Mouse (Mus musculus): ENCODE measurements at regions not wholly inside any gene's neighbourhood (a gene's known extent, or its start where the extent isn't known, plus 50 kb on each side); places are given as distances from the start of the nearest gene placed in this dataset.

DNA sequence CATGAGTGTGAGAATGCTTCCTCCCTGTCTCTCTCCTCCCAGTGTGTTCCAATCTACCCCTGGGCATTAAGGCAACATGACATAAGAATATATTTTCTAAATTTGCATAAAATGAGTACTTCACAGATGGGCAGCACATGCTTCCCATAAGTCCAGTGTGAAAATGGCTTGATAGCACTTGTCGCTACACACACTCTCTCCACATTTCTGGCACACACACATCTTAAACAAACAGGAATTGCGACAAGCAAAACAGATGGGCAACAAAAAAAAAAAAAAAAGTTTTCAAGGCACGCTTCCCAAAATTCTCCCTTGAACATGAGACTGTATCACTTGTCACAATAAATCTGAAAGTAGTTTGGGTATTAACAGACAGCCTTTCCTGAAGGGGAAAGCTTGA lies 85.8 kb upstream of the Cypt12 start:
- no peaks in the 10 kb centered on the region for H3K36me3 ChIP-seq (ENCODE audit: control insufficient read depth, insufficient read depth, low read length)
- no peak overlapping the region for H3K4me3 ChIP-seq (ENCODE audit: low read depth, low read length)
- ATAC-seq (replicated peaks; ENCODE audit: insufficient number of reproducible peaks, low FRiP score, low TSS enrichment), result no peak
- no peaks in the 10 kb centered on the region for H3K9me3 ChIP-seq (replicated peaks; ENCODE audit: control insufficient read depth, low read length)
- no peak overlapping the region for H3K4me2 ChIP-seq
- H3K27me3 ChIP-seq (ENCODE audit: control insufficient read depth, insufficient read depth, low read length), result no peaks in the 10 kb centered on the region
- WGBS (ENCODE audit: insufficient replicate concordance), result 60% methylated on average over 3 of the region's 3 CpGs
- H3K9ac ChIP-seq (ENCODE audit: low read depth, low read length), result no peak overlapping the region
- no peaks in the 10 kb centered on the region for H3K4me1 ChIP-seq (ENCODE audit: control insufficient read depth, insufficient read depth, low read length)
- no peak overlapping the region for H3K27ac ChIP-seq (ENCODE audit: low read depth, low read length)

DNA sequence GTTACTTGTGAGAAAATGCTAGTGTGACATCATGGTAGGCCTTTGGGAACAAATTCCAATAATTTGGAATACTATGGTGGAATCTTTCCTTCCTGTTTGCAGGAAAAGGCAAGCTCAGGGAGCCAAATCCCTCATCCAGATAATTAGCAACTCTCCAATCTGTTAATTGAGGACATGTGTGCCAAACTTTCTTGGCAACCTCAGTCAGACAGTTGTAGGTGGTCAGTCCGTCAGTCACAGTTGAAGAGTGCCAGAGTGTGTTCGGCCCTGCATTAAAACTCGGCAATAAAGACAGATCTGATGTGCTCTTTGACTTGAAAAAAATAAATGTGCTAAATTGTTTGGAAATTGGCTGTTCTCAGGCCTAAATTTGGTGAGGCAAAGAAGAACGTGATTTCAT lies 83.1 kb upstream of the Cypt12 start:
- Histone ChIP-seq H3K9me3 (replicated peaks; ENCODE audit: control insufficient read depth, low read length) (no peaks in the 10 kb centered on the region), H3K36me3 (ENCODE audit: control insufficient read depth, insufficient read depth, low read length) (no peaks in the 10 kb centered on the region), H3K27ac (ENCODE audit: low read depth, low read length) (no peak overlapping the region), H3K4me2 (no peak overlapping the region), H3K9ac (ENCODE audit: low read depth, low read length) (no peak overlapping the region), H3K4me3 (ENCODE audit: low read depth, low read length) (no peak overlapping the region), H3K4me1 (ENCODE audit: control insufficient read depth, insufficient read depth, low read length) (no peaks in the 10 kb centered on the region), H3K27me3 (ENCODE audit: control insufficient read depth, insufficient read depth, low read length) (no peaks in the 10 kb centered on the region)
- no peak for ATAC-seq (replicated peaks; ENCODE audit: insufficient number of reproducible peaks, low FRiP score, low TSS enrichment)
- 73% methylated on average over 4 of the region's 4 CpGs for whole genome bisulfite sequencing (ENCODE audit: insufficient replicate concordance)

DNA sequence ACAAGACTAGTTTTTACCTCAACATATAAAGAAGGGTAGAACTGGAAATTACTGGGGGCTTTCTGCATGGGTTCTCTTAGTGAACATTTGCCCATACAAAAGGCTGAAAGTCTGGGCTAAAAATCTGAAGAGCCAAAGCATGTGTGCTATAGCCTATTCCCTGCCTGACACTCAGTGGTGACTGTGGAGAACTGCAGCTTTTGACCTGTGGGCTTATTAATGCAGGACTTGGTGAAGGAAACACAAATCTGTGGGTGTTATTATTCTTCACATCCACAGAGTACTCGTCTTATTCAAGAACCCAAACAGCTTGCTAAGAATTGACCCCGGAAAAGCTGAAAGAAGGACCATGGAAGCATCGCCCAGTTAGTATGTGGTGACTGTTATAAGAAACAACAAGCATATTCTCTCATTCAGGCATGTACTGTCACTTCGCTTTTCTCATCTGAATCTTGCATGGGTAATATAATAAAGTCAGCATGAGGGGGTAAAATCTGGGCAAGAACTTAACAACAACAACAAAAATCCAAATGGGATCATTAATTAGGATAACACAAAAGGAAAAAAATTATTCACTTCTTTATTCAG lies 77.2 kb upstream of the Cypt12 start:
- WGBS (ENCODE audit: insufficient replicate concordance), result 46% methylated on average over 4 of the region's 4 CpGs
- H3K4me1 ChIP-seq (ENCODE audit: control insufficient read depth, insufficient read depth, low read length), result no peaks in the 10 kb centered on the region
- no peaks in the 10 kb centered on the region for H3K27me3 ChIP-seq (ENCODE audit: control insufficient read depth, insufficient read depth, low read length)
- no peak overlapping the region for H3K27ac ChIP-seq (ENCODE audit: low read depth, low read length)
- H3K4me2 ChIP-seq, result no peak overlapping the region
- H3K36me3 ChIP-seq (ENCODE audit: control insufficient read depth, insufficient read depth, low read length), result no peaks in the 10 kb centered on the region
- no peak overlapping the region for H3K4me3 ChIP-seq (ENCODE audit: low read depth, low read length)
- no peaks in the 10 kb centered on the region for H3K9me3 ChIP-seq (replicated peaks; ENCODE audit: control insufficient read depth, low read length)
- no peak overlapping the region for H3K9ac ChIP-seq (ENCODE audit: low read depth, low read length)
- ATAC-seq (replicated peaks; ENCODE audit: insufficient number of reproducible peaks, low FRiP score, low TSS enrichment), result no peak

DNA sequence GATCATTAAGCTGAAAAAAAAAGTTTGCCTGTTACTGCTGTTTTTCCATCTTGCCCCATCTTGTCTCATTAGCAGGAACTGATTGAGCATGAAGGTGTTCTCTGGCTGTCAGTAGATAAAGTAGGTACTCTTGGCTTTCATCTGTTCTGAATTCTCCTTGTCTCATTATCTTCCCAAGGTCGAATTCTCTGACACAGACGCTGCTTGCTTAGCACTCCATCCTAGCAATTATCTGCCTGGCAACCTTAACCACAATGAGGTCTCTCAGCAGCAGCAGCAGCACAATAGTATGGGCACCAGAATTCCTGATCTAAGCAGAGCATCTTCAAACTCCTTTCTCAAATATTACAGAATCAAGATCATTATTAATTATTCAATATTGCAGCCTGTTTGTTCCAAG lies 52.3 kb upstream of the Cypt12 start:
- no peak overlapping the region for H3K4me3 ChIP-seq (ENCODE audit: low read depth, low read length)
- H3K9ac ChIP-seq (ENCODE audit: low read depth, low read length), result no peak overlapping the region
- no peaks in the 10 kb centered on the region for H3K36me3 ChIP-seq (ENCODE audit: control insufficient read depth, insufficient read depth, low read length)
- no peaks in the 10 kb centered on the region for H3K9me3 ChIP-seq (replicated peaks; ENCODE audit: control insufficient read depth, low read length)
- 18% methylated on average over 2 of the region's 2 CpGs for WGBS (ENCODE audit: insufficient replicate concordance)
- no peaks in the 10 kb centered on the region for H3K27me3 ChIP-seq (ENCODE audit: control insufficient read depth, insufficient read depth, low read length)
- no peak overlapping the region for H3K4me2 ChIP-seq
- no peak overlapping the region for H3K27ac ChIP-seq (ENCODE audit: low read depth, low read length)
- no peaks in the 10 kb centered on the region for H3K4me1 ChIP-seq (ENCODE audit: control insufficient read depth, insufficient read depth, low read length)
- ATAC-seq (replicated peaks; ENCODE audit: insufficient number of reproducible peaks, low FRiP score, low TSS enrichment), result no peak

DNA sequence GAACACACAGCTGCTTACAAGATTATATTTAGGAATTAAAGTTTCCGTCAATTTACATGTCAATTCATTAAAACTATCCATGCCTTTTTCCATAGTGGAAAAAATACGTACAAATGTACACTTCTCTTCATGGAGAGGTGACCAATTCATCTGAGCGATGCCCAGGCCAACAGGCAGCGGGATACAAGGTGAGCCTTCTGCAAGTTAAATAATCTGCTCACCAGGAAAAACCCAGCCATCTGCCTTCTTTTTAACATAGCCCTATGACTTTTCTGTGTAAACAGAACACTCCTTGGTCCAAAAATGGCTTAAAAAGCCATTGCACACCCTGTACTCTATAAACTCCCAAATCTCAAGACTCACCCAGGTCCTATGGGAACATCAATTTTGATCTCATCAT lies 51.5 kb upstream of the Cypt12 start:
- Histone ChIP-seq H3K27me3 (ENCODE audit: control insufficient read depth, insufficient read depth, low read length) (no peaks in the 10 kb centered on the region), H3K4me2 (no peak overlapping the region), H3K4me1 (ENCODE audit: control insufficient read depth, insufficient read depth, low read length) (no peaks in the 10 kb centered on the region), H3K27ac (ENCODE audit: low read depth, low read length) (no peak overlapping the region), H3K36me3 (ENCODE audit: control insufficient read depth, insufficient read depth, low read length) (no peaks in the 10 kb centered on the region), H3K9me3 (replicated peaks; ENCODE audit: control insufficient read depth, low read length) (no peaks in the 10 kb centered on the region), H3K4me3 (ENCODE audit: low read depth, low read length) (no peak overlapping the region), H3K9ac (ENCODE audit: low read depth, low read length) (no peak overlapping the region)
- 83% methylated on average over 4 of the region's 4 CpGs for WGBS (ENCODE audit: insufficient replicate concordance)
- no peak for ATAC-seq (replicated peaks; ENCODE audit: insufficient number of reproducible peaks, low FRiP score, low TSS enrichment)

Small RNA genes in the stretch of these regions (microRNA-seq; reads per million reads assigned to microRNA genes)
- 0.20 reads per million for gene Mir124a-2 (ENCODE audit: borderline number of aligned reads)

All from heart, embryonic 11.5 days (tissue).